Mouse (Mus musculus): ENCODE results near the gene C2cd2l. TPM values are rescaled to one million over a fixed set of nuclear protein-coding genes. Genes with fewer than 3 reads are reported as not detected.

Gene C2cd2l
- total RNA-seq, 2 experiments from 2014 or later = 5.9 to 8.3 TPM

DNA sequence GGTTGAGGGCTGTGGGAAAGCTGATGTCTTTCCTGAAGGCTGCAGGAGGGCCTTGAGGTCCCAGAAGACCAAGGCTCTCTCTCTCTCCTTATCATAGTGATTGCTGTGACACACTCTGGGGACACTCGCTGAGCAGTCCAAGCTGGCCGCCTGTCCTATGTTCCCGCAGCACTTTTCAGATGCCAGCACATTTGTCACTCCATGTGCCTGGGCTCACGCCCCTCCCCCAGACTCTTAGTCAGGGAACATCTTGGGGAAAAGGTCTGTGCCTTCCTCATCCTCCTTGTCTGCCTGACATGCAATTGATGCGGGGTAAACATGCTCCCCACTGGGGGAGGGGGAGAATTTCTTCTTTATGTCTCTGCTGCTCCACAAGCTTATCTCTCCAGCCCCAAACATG, 36.9 kb downstream of the C2cd2l start:
- ATAC-seq (replicated peaks; ENCODE audit: poor library complexity, severe bottlenecking) = no peak

DNA sequence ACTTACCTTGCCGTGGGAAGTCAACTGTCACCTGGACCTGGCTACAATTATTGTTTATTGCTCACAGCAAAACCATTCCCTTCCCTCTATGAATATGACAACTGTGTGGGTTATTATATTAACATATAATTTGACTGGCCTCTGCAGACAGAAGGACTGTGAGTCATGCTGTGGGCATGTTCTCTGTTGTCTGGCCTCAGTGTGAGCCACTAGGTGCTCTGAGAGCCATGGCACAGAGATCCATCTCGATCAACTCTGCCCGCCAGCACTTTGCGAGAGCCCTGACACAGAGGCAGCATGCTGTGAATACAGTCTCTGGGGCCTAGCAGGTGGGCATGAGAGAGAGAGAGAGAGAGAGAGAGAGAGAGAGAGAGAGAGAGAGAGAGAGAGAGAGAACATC, 50.1 kb downstream of the C2cd2l start:
- no peak for ATAC-seq (replicated peaks; ENCODE audit: poor library complexity, severe bottlenecking)

DNA sequence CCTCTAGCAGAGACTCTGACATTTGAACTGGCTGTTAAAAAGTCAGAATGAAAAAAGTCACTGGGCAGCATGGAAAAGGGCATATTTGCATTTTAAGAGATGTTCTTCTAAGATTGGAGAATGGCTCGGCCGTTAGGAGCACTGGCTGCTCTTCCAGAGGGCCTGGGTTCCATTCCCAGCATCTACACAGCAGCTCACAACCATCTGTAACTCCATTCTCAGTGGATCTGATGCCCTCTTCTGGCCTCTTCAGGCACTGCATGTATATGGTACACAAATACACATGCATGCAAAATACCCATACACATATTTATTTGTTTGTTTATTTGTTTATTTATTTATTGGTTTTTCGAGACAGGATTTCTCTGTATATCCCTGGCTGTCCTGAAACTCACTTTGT, 51.0 kb downstream of the C2cd2l start:
- no peak for ATAC-seq (replicated peaks; ENCODE audit: poor library complexity, severe bottlenecking)

DNA sequence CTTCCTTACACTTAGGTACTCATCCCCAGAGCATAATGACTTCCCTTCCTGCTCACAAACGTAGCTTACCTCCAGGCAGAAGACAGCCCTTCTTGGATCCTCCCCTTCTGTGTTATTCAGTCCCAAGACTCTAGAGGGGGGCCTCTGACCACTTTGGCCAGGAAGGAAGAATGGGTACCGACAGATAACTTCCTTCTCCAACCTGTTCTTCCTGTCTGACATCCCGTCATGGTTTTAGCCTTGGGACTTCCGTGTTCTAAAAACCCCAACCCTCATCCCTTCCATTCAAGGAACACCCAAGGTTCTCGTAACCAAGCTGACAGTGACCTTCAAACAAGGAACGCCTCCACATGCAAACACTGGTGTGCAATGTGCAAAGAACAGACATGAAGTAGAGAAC, 51.7 kb downstream of the C2cd2l start, which contains the start of gene Nlrx1:
Gene Nlrx1 (minus strand): TSS at position 168 of the 400 bp plus-strand sequence.
- peak; percentile 70 for ATAC-seq (replicated peaks; ENCODE audit: poor library complexity, severe bottlenecking)

DNA sequence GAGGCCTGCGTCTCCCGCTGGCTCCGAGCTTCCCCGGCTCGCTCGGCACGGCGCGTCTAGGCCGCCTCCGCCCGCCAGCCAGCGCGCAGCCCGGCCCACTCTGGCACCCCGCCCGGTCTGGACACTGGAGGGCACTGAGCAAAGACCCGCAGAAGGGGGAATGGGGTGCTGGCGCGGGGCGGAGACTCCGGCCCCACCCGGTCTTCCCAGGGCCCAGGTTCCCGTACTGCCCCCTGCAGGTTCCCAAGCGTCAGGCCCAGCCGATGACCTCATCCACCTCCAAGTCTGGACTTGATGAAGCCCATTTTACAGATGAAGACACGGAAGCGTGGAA, 52.1 kb downstream of the C2cd2l start:
- peak; percentile 80 for ATAC-seq (replicated peaks; ENCODE audit: poor library complexity, severe bottlenecking)

DNA sequence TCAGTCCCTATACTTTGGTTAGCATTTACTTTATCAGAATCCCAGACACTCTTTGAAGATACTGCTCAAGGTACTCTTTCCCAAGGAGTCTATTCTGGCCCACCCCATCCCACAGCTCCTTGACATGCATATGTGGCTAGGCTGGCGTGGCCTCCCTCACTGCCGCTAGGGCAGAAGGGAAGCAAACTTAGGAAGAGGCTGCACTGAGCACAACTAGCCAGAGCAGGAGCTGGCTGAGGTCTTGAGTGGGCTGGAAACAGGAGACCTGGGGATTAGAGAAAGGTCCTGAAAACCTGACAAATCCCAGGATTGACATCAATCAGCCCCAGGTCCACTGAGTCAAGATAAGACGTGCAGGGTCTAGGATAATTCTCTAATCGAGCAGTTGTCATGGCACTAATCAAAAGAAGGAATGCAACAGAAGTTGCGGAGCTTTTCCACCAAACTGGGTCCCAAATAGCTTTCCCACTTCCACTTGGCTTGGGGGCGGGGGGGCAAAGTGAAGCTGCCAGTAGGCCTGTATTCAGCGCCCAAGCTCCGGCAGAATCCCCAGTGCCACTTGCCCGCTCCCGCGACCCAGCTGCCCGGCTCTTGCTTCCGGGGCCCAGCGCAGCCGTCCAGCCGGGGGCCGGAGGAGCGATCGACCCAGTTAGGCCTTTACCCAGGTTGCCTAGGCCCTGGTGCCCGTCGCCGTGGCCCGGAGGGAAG, 52.6 kb downstream of the C2cd2l start:
- ATAC-seq (replicated peaks; ENCODE audit: poor library complexity, severe bottlenecking) = no peak

DNA sequence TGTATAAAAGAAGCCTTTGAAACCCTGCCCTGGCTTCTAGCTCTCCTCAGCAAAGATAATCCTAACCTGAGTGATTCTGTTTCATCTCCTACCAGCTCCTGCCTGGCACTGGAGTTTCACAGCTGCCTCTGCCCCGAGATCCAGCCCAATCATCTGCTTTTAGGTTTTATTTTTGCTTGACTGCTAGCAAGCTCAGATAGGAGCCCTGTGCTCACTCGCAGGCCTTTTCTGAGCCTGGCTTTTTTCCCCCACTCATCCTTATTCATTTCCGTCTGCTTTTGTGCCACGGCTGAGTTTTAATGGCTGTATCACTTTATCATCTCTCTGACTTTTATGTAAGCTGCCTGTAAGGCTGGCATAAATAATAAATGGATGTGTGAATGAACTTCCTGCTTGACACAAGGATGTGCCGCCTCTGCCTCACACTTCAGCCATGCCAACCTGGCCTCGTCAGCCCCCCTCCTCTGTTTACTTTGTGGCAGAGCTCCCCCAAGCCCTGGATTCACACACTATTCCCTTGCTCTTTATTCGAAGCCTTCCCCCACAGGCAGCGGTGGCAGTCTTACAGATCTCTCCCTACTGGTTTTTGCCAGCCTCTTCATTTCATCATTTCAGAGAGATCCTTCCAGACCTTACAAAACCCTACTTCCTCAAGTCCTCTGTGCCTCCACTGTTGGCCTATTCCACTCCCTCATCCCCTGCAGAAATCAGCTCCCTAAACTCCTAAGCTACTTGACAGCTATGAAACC, 53.4 kb downstream of the C2cd2l start:
- ATAC-seq (replicated peaks; ENCODE audit: poor library complexity, severe bottlenecking) = peak; percentile 40

DNA sequence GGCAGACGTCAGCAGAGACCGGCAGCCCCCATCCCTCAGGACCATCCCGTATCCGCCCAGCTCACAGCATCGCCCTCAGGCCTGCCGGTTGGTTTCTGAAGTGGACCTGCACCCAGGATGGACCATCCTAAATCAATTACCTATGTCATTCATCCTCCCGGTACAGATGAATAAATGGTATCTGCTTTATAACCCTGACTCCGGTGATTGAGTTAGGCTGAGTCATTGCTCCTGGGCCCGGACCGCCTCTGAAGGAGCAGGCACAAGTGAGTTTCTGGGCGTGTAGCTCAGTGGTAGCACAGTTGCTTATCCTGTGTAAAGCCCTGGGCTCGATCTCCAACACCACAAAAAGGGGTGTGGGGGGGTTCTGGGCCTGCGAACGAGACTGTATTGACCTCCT, 58.7 kb downstream of the C2cd2l start:
- ATAC-seq (replicated peaks; ENCODE audit: poor library complexity, severe bottlenecking) = no peak

Other genes with a start within 250 kb of the C2cd2l start
- not detected in 2 replicates for gene Mfrp, start 218.6 kb downstream of the C2cd2l start, total RNA-seq (2014; fragmentation: Nextera tagmentation)
- 0.15 TPM in 1 of 2 replicates, not detected in the other for gene Mfrp, start 218.6 kb downstream of the C2cd2l start, total RNA-seq (2017)
- not detected in 2 replicates for gene C1qtnf5, start 213.0 kb downstream of the C2cd2l start, total RNA-seq (2014; fragmentation: Nextera tagmentation)
- gene C1qtnf5, start 213.0 kb downstream of the C2cd2l start, total RNA-seq (2017) = not detected in 2 replicates
- gene Gm49380, start 206.8 kb downstream of the C2cd2l start, total RNA-seq (2014; fragmentation: Nextera tagmentation) = not detected in 2 replicates
- gene Gm49380, start 206.8 kb downstream of the C2cd2l start, total RNA-seq (2017) = not detected in 2 replicates
- gene Rnf26, start 206.8 kb downstream of the C2cd2l start, total RNA-seq (2014; fragmentation: Nextera tagmentation) = 44.9 and 55.6 TPM in 2 replicates
- gene Rnf26, start 206.8 kb downstream of the C2cd2l start, total RNA-seq (2017) = 17.8 and 19.3 TPM in 2 replicates
- not detected in 2 replicates for gene Mcam, start 185.8 kb downstream of the C2cd2l start, total RNA-seq (2014; fragmentation: Nextera tagmentation)
- gene Mcam, start 185.8 kb downstream of the C2cd2l start, total RNA-seq (2017) = 0.47 and 1.7 TPM in 2 replicates
- 89.7 and 108 TPM in 2 replicates for gene Cbl, start 86.2 kb downstream of the C2cd2l start, total RNA-seq (2014; fragmentation: Nextera tagmentation)
- 40.3 and 42.9 TPM in 2 replicates for gene Cbl, start 86.2 kb downstream of the C2cd2l start, total RNA-seq (2017)
- gene Ccdc153, start 79.6 kb downstream of the C2cd2l start, total RNA-seq (2014; fragmentation: Nextera tagmentation) = not detected in 2 replicates
- not detected in 2 replicates for gene Ccdc153, start 79.6 kb downstream of the C2cd2l start, total RNA-seq (2017)
- not detected in 2 replicates for gene Pdzd3, start 68.8 kb downstream of the C2cd2l start, total RNA-seq (2014; fragmentation: Nextera tagmentation)
- gene Pdzd3, start 68.8 kb downstream of the C2cd2l start, total RNA-seq (2017) = 0.22 TPM in 1 of 2 replicates, not detected in the other
- gene Nlrx1, start 51.7 kb downstream of the C2cd2l start, total RNA-seq (2014; fragmentation: Nextera tagmentation) = 4.9 and 11.1 TPM in 2 replicates
- 7.3 and 8.4 TPM in 2 replicates for gene Nlrx1, start 51.7 kb downstream of the C2cd2l start, total RNA-seq (2017)
- gene Abcg4, start 31.7 kb downstream of the C2cd2l start, total RNA-seq (2014; fragmentation: Nextera tagmentation) = 0.21 TPM in 1 of 2 replicates, not detected in the other
- not detected in 2 replicates for gene Abcg4, start 31.7 kb downstream of the C2cd2l start, total RNA-seq (2017)
- gene Hinfp, start 14.6 kb downstream of the C2cd2l start, total RNA-seq (2014; fragmentation: Nextera tagmentation) = 12.7 TPM in 2 replicates
- 11.6 and 12.2 TPM in 2 replicates for gene Hinfp, start 14.6 kb downstream of the C2cd2l start, total RNA-seq (2017)
- gene Dpagt1, start 5.7 kb upstream of the C2cd2l start, total RNA-seq (2014; fragmentation: Nextera tagmentation) = 41.0 and 48.8 TPM in 2 replicates
- gene Dpagt1, start 5.7 kb upstream of the C2cd2l start, total RNA-seq (2017) = 18.2 and 26.4 TPM in 2 replicates
- gene H2afx, start 14.4 kb upstream of the C2cd2l start, total RNA-seq (2014; fragmentation: Nextera tagmentation) = 76.3 and 96.9 TPM in 2 replicates
- gene H2afx, start 14.4 kb upstream of the C2cd2l start, total RNA-seq (2017) = 298 and 423 TPM in 2 replicates
- 64.3 and 92.6 TPM in 2 replicates for gene Hmbs, start 23.9 kb upstream of the C2cd2l start, total RNA-seq (2014; fragmentation: Nextera tagmentation)
- 32.2 and 47.4 TPM in 2 replicates for gene Hmbs, start 23.9 kb upstream of the C2cd2l start, total RNA-seq (2017)
- gene Vps11, start 41.4 kb upstream of the C2cd2l start, total RNA-seq (2014; fragmentation: Nextera tagmentation) = 25.8 and 27.1 TPM in 2 replicates
- gene Vps11, start 41.4 kb upstream of the C2cd2l start, total RNA-seq (2017) = 21.1 and 21.5 TPM in 2 replicates
- gene Hyou1, start 59.2 kb upstream of the C2cd2l start, total RNA-seq (2014; fragmentation: Nextera tagmentation) = 126 and 142 TPM in 2 replicates
- 187 and 212 TPM in 2 replicates for gene Hyou1, start 59.2 kb upstream of the C2cd2l start, total RNA-seq (2017)
- gene Slc37a4, start 76.6 kb upstream of the C2cd2l start, total RNA-seq (2014; fragmentation: Nextera tagmentation) = 32.3 and 35.5 TPM in 2 replicates
- 33.5 and 34.2 TPM in 2 replicates for gene Slc37a4, start 76.6 kb upstream of the C2cd2l start, total RNA-seq (2017)
- gene Rps25, start 86.9 kb upstream of the C2cd2l start, total RNA-seq (2014; fragmentation: Nextera tagmentation) = 4,415 and 4,988 TPM in 2 replicates
- gene Rps25, start 86.9 kb upstream of the C2cd2l start, total RNA-seq (2017) = 2,316 and 2,478 TPM in 2 replicates
- 52.2 and 78.5 TPM in 2 replicates for gene Trappc4, start 87.3 kb upstream of the C2cd2l start, total RNA-seq (2014; fragmentation: Nextera tagmentation)
- 37.7 and 39.6 TPM in 2 replicates for gene Trappc4, start 87.3 kb upstream of the C2cd2l start, total RNA-seq (2017)
- gene Ccdc84, start 98.3 kb upstream of the C2cd2l start, total RNA-seq (2014; fragmentation: Nextera tagmentation) = 22.4 and 46.8 TPM in 2 replicates
- gene Ccdc84, start 98.3 kb upstream of the C2cd2l start, total RNA-seq (2017) = 22.5 and 45.1 TPM in 2 replicates
- gene Foxr1, start 120.9 kb upstream of the C2cd2l start, total RNA-seq (2014; fragmentation: Nextera tagmentation) = not detected in 2 replicates
- gene Foxr1, start 120.9 kb upstream of the C2cd2l start, total RNA-seq (2017) = not detected in 2 replicates
- gene Upk2, start 134.7 kb upstream of the C2cd2l start, total RNA-seq (2014; fragmentation: Nextera tagmentation) = not detected in 2 replicates
- not detected in 2 replicates for gene Upk2, start 134.7 kb upstream of the C2cd2l start, total RNA-seq (2017)
- 8.7 and 13.0 TPM in 2 replicates for gene Bcl9l, start 162.5 kb upstream of the C2cd2l start, total RNA-seq (2014; fragmentation: Nextera tagmentation)
- gene Bcl9l, start 162.5 kb upstream of the C2cd2l start, total RNA-seq (2017) = 1.6 and 2.6 TPM in 2 replicates
- not detected in 2 replicates for gene Cxcr5, start 241.6 kb upstream of the C2cd2l start, total RNA-seq (2014; fragmentation: Nextera tagmentation)
- gene Cxcr5, start 241.6 kb upstream of the C2cd2l start, total RNA-seq (2017) = not detected in 2 replicates

All from granulocyte monocyte progenitor cell, adult 5-6 weeks (primary cell).